Mouse (Mus musculus) hindbrain, embryonic 16.5 days (tissue): ENCODE measurements around the gene Tor1aip1. TPM values are rescaled to one million over a fixed set of nuclear protein-coding genes. Genes with fewer than 3 reads are reported as not detected.
"Not testable (repeated sequence)": the region's sequence is repeated elsewhere in the genome, so short reads cannot be mapped to it uniquely, and the experiment has no call there.

Source experiments
- ATAC-seq: fragments of 200-750 bp; cut with Nextera tagmentation; 2 replicates; pipeline ENCODE4 v1.8.0; 2017; ENCODE audit warnings: moderate TSS enrichment, moderate library complexity
- H3K27ac ChIP-seq: fragments of 300-500 bp; sonication (generic); 2 replicates; pipeline ENCODE4 v1.5.1; 2014; ENCODE audit warnings: low read depth, mild to moderate bottlenecking, control low read depth, low read length, moderate library complexity
- H3K27me3 ChIP-seq: fragments of 300-500 bp; sonication (generic); replicated peaks from 2 replicates; pipeline ENCODE4 v1.6.1; 2014; ENCODE audit warnings: low read length; ENCODE audit not compliant: control insufficient read depth, insufficient read depth
- H3K36me3 ChIP-seq: fragments of 300-500 bp; sonication (generic); 2 replicates; pipeline ENCODE4 v1.6.1; 2014; ENCODE audit warnings: mild to moderate bottlenecking, low read length, moderate library complexity, mixed read lengths; ENCODE audit not compliant: control insufficient read depth, insufficient read depth
- H3K4me1 ChIP-seq: fragments of 300-500 bp; sonication (generic); 2 replicates; pipeline ENCODE4 v1.6.1; 2014; ENCODE audit warnings: low read depth, low read length; ENCODE audit not compliant: control insufficient read depth, insufficient read depth
- H3K4me2 ChIP-seq: fragments of 300-500 bp; sonication (generic); 2 replicates; pipeline ENCODE4 v1.6.1; 2014; ENCODE audit warnings: mild to moderate bottlenecking, low read length, control low read depth, moderate library complexity
- H3K4me3 ChIP-seq: fragments of 300-500 bp; sonication (generic); 2 replicates; pipeline ENCODE4 v1.5.1; 2014; ENCODE audit warnings: mild to moderate bottlenecking, low read length, control low read depth, moderate library complexity
- H3K9ac ChIP-seq: fragments of 300-500 bp; sonication (generic); 2 replicates; pipeline ENCODE4 v1.6.1; 2014; ENCODE audit warnings: low read depth, mild to moderate bottlenecking, control low read depth, low read length, moderate library complexity
- H3K9me3 ChIP-seq: fragments of 300-500 bp; sonication (generic); 2 replicates; pipeline ENCODE4 v1.6.1; 2014; ENCODE audit warnings: mild to moderate bottlenecking, low read length, moderate library complexity; ENCODE audit not compliant: control insufficient read depth
- WGBS: fragments of 180-500 bp; shearing (Covaris S2); extraction: QIAGEN DNeasy Blood & Tissue Kit; methylation state at CpG from one replicate; pipeline ENCODE4 v1.1.7; 2014; 5-methylcytosine and 5-hydroxymethylcytosine counted together
- polyA plus RNA-seq: library from polyadenylated mRNA; unstranded; fragments of >200 nt; fragmentation: Nextera tagmentation; extraction: Ambion mirVana; gene quantifications from 2 replicates; pipeline ENCODE4 v1.2.1, GENCODE M21; 2015

Gene Tor1aip1
- polyA plus RNA-seq, 1 experiment from 2014 or later: 17.9 TPM

DNA sequence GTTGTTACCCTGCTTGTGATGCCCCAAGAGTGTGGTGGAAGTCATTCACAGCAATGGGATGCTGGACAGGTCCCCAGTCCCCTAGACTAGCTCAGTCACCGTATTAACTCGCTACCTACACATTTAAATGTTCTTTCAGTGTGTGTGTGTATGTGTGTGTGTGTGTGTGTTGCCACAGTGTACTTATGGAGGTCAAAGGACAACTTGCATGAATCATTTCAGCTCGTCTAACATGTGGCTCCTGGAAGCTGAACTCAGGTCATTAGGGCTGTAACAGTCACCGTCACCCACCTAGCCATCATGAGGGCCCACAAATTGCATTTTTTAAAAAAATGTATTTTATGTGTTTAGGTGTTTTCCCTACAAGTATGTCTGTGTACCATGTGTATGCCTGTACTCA is 25.9 kb upstream of the Tor1aip1 start:
- H3K36me3 ChIP-seq: peaks cover 15% of the 10 kb centered on the region
- no peaks in the 10 kb centered on the region for H3K4me1 ChIP-seq
- no peaks in the 10 kb centered on the region for H3K27me3 ChIP-seq
- H3K27ac ChIP-seq: no peak overlapping the region
- 91% methylated on average over 4 of the region's 4 CpGs for WGBS
- no peaks in the 10 kb centered on the region for H3K9me3 ChIP-seq
- H3K9ac ChIP-seq: no peak overlapping the region
- H3K4me3 ChIP-seq: no peak overlapping the region
- H3K4me2 ChIP-seq: no peak overlapping the region
- ATAC-seq: no peak

DNA sequence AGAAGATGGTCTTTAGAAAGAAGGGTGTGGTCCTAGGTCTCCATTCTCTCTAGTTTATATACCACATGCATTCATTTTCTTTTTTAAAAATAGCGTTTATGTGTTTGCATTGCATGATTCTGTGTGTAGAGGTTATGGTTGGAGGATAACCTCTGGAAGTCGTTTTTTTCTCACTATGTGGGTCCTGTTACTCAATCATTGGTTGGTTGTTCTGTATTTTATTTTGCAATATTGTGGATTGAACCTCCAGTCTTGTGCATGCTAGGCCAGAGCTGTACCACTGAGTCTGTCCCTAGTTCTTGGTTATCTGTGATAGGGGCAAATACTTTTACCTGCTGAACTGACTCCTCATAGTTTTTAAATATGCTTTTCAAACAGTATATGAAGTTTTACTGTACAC is 21.9 kb upstream of the Tor1aip1 start:
- Histone ChIP-seq H3K9me3 (no peaks in the 10 kb centered on the region), H3K4me3 (no peak overlapping the region), H3K36me3 (peaks cover 9% of the 10 kb centered on the region), H3K9ac (no peak overlapping the region), H3K4me2 (no peak overlapping the region), H3K27ac (no peak overlapping the region), H3K4me1 (no peaks in the 10 kb centered on the region), H3K27me3 (no peaks in the 10 kb centered on the region)
- 87% methylated on average over 2 of the region's 2 CpGs for WGBS
- ATAC-seq: no peak

DNA sequence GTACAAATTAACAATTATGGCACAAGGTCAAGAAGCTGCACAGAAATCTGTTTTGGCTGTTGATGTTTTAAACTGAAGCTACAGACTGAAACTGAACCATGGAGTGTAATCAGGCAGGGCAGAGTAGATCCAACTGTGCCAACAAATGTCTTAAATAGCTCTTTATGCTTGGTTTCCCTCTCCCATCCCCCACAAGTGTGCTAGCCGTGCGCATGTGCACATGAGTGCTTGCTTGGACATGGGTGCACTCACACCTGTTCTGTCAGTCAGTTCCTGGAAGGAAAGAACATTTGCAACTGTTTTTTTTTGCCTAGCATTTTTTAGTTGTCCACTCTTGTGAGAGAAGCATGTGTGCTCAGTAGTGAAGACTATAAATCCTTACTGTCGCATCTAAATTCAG is 10.4 kb upstream of the Tor1aip1 start:
- H3K27ac ChIP-seq: no peak overlapping the region
- H3K4me1 ChIP-seq: peaks cover 12% of the 10 kb centered on the region
- WGBS: 76% methylated on average over 3 of the region's 3 CpGs
- ATAC-seq: no peak
- H3K9me3 ChIP-seq: no peaks in the 10 kb centered on the region
- H3K4me2 ChIP-seq: no peak overlapping the region
- H3K4me3 ChIP-seq: no peak overlapping the region
- H3K27me3 ChIP-seq: no peaks in the 10 kb centered on the region
- H3K36me3 ChIP-seq: peaks cover 10% of the 10 kb centered on the region
- no peak overlapping the region for H3K9ac ChIP-seq

DNA sequence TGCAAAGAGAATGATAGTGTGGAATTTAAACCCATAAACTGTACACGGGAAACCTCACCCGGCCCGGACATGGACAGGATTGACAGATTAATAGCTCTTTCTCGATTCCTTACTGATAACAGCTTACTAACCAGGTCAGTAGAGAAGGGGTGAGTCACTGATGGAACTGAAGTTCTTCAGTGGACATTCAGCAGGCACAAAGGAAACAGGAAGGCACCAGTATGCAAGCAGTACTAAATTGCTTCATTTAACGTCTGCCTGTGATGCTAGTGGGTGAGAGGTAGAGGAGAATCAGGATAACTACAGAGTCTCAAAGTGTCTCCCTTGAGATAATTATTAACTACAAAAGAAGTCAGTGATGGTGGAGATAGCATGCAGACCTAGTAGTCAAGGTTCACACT is 7.9 kb upstream of the Tor1aip1 start:
- Histone ChIP-seq H3K27ac (no peak overlapping the region), H3K36me3 (no peaks in the 10 kb centered on the region), H3K9ac (no peak overlapping the region), H3K4me1 (peaks cover 19% of the 10 kb centered on the region), H3K9me3 (no peaks in the 10 kb centered on the region), H3K27me3 (no peaks in the 10 kb centered on the region), H3K4me2 (no peak overlapping the region), H3K4me3 (no peak overlapping the region)
- no peak for ATAC-seq
- WGBS: 85% methylated on average over 5 of the region's 5 CpGs

DNA sequence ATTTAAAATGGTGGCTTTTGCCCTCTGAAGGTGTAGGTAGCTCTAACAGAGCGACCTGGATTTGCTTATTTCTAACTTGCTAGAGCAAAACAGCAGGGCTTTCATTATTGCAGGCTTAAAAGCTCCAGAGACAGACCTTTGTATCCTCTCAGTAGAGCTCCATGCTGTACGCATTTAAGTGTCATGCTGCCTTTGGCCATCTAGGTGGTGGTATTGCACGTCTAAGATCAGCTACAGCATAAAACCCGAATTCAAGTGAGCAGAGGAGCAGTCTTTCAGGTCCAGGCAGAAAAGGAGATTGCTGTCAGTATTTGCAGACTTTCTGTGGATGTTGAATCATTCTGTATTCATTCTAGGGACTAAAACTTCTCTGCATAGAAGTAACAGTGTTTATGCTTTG is 6.7 kb upstream of the Tor1aip1 start:
- no peak overlapping the region for H3K4me2 ChIP-seq
- WGBS: 18% methylated on average over 4 of the region's 4 CpGs
- no peak overlapping the region for H3K4me3 ChIP-seq
- ATAC-seq: 0 out of 2 replicates have a peak, but pooled peaks have one; percentile 38
- H3K27ac ChIP-seq: no peak overlapping the region
- peaks cover 19% of the 10 kb centered on the region for H3K4me1 ChIP-seq
- H3K36me3 ChIP-seq: no peaks in the 10 kb centered on the region
- H3K9me3 ChIP-seq: no peaks in the 10 kb centered on the region
- H3K27me3 ChIP-seq: no peaks in the 10 kb centered on the region
- no peak overlapping the region for H3K9ac ChIP-seq

DNA sequence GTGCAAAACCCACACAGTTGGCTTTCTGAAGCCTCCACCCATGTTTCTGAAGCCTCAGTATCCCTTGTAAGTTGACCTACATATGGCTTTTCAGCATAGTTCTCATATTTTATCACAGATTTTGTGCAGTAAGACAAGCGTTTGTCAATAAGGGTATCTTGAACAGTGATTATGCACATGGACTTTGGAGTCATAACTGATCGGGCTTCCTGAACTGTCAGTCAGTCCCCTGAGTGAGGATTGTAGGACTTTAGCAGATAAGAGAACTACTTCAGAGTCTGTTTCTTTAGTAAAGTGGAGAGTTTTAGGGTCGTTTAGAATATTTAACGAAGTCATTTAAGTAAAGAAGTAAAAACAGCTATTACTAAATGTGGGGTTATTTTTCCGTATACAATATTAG is 6.2 kb upstream of the Tor1aip1 start:
- no peak overlapping the region for H3K9ac ChIP-seq
- ATAC-seq: no peak

DNA sequence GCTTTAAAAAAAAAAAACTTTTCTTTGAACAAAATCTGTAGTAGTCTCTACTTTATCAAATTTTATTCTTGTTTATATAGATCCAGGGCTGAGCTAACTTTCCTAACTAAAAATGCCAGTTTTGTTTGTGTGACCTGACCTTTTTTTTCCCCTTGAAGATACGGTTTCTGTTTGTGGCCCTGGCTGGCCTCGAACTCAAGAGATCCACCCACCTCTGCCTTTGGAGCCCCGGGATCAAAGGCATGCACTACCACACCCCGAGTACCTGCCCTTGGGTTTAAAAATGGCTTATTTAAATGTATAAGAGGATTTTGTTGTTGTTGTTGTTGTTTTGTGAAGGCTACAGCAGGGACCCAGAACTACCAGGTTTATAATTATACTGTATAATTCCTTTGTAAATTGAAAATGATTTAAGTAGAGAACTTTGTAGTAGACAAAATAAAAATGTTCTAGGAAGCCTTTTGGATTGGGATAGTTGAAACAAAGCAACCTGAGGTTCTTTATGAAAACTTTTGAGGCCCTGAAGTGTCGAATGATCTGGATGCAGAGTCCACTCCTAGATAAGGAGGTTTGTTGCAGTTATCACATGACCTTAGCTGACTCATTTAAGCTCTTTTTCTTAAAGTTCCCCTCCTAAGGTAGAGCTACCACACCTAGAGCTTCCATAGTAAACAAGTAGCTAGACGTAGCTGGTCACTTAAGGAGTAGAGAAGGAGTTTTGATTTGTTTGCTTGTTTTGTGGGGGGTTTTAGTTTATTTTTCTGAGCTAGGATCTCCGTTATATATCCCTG is 5.4 kb upstream of the Tor1aip1 start:
- Histone ChIP-seq H3K9me3 (no peaks in the 10 kb centered on the region), H3K9ac (peak overlapping the region; percentile 45), H3K27ac (no peak overlapping the region), H3K4me1 (peaks cover 20% of the 10 kb centered on the region), H3K27me3 (no peaks in the 10 kb centered on the region), H3K4me3 (peak overlapping the region; percentile 61), H3K36me3 (no peaks in the 10 kb centered on the region), H3K4me2 (peak overlapping the region; percentile 67)
- no peak for ATAC-seq
- WGBS: 49% methylated on average over 7 of the region's 7 CpGs

More for the DNA sequence above, 6.2 kb upstream of the Tor1aip1 start:
- WGBS: 91% methylated on average over 5 of the region's 5 CpGs
- no peak overlapping the region for H3K27ac ChIP-seq
- H3K27me3 ChIP-seq: no peaks in the 10 kb centered on the region
- H3K36me3 ChIP-seq: no peaks in the 10 kb centered on the region
- H3K4me3 ChIP-seq: no peak overlapping the region
- H3K4me1 ChIP-seq: peaks cover 19% of the 10 kb centered on the region
- no peaks in the 10 kb centered on the region for H3K9me3 ChIP-seq
- no peak overlapping the region for H3K4me2 ChIP-seq

DNA sequence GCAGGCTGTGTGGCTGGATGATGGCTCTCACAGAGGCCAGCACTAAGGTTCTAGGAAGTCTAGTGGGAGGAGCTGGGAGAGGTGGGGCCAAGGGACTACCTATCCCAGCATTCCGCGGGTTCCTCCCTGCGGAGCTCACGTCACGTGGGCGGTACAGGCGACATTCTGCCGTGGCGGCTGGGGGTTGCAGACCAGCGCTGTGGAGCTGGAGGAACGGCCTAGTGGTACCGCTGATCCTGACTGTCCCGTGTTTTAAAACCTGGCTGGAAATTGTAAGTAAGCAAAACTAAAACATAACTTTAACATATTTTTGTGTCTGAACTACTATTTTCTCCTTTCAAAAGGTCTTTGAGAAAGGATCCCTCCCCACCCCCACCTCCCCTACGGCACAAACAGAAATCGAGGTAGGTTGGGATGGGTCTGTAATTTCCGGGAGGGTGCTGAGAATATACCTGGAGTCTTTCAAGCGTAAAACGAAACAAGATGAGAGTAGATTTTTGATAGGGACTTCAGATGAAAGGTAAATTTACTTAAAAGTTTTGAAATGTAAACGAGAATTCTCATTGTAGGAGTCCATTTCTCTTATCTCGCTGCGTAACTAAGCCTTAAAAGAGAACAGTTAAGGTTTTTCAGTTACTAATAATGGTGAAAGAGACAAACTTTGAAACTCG is 4.6 kb upstream of the Tor1aip1 start:
- ATAC-seq: peak; percentile 83
- H3K27me3 ChIP-seq: no peaks in the 10 kb centered on the region

DNA sequence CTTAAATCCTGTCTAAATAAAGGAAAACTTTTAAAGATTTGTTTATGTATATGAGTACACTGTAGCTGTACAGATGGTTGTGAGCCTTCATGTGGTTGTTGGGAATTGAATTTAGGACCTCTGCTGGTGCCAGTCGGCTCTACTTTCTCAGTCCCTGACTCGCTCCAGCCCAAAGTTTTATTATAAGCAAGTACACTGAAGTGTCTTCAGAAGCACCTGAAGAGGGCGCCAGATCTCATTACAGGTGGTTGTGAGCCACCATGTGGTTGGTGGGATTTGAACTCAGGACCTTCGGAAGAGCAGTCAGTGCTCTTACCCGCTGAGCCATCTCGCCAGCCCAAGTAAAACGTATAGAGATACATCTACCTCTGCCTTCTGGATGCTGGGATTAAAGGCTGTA is 3.7 kb upstream of the Tor1aip1 start:
- not testable (repeated sequence) for H3K4me2 ChIP-seq, H3K36me3 ChIP-seq, H3K4me3 ChIP-seq, H3K27me3 ChIP-seq, H3K27ac ChIP-seq, H3K9me3 ChIP-seq, ATAC-seq, H3K9ac ChIP-seq
- peaks cover 18% of the 10 kb centered on the region for H3K4me1 ChIP-seq
- WGBS: 68% methylated on average over 7 of the region's 7 CpGs

More for the DNA sequence above, 4.6 kb upstream of the Tor1aip1 start:
- WGBS: 2% methylated on average over 22 of the region's 22 CpGs
- Histone ChIP-seq H3K4me3 (peak overlapping the region; percentile 61), H3K9ac (peak overlapping the region; percentile 67), H3K4me1 (peaks cover 18% of the 10 kb centered on the region), H3K27ac (0 out of 2 replicates have a peak overlapping the region, but pooled peaks have one; percentile 51), H3K4me2 (peak overlapping the region; percentile 59), H3K36me3 (no peaks in the 10 kb centered on the region), H3K9me3 (no peaks in the 10 kb centered on the region)
